Mouse (Mus musculus) bone marrow macrophage, adult 2 months (primary cell): ENCODE results near the gene Zfand3. TPM values are rescaled to one million over a fixed set of nuclear protein-coding genes. Genes with fewer than 3 reads are reported as not detected.

ENCODE experiments used
- H3K27ac ChIP-seq: 2 replicates; pipeline ENCODE4 v1.5.1; 2012; ENCODE audit warnings: low read depth, low read length; ENCODE audit not compliant: insufficient read depth
- H3K4me1 ChIP-seq: 2 replicates; pipeline ENCODE4 v1.6.1; 2012; ENCODE audit warnings: low read length; ENCODE audit not compliant: control insufficient read depth, insufficient read depth
- H3K4me3 ChIP-seq: 2 replicates; pipeline ENCODE4 v1.5.1; 2012; ENCODE audit warnings: mild to moderate bottlenecking, low read length, moderate library complexity; ENCODE audit not compliant: insufficient read depth
- CTCF ChIP-seq: IDR thresholded peaks from 2 replicates; pipeline ENCODE4 v1.5.1; 2012; ENCODE audit warnings: low read depth, mild to moderate bottlenecking, low read length, moderate library complexity
- POLR2A ChIP-seq: IDR thresholded peaks from 2 replicates; pipeline ENCODE4 v1.6.1; 2012; ENCODE audit warnings: mild to moderate bottlenecking, low read depth, low read length, borderline replicate concordance
- polyA plus RNA-seq: library from polyadenylated mRNA; stranded (reverse); fragments of >200 nt; gene quantifications from 2 replicates; pipeline ENCODE4 v1.2.4, GENCODE M21; 2012; ENCODE audit not compliant: missing spikeins, insufficient read depth, insufficient read length

Zfand3 gene
- polyA plus RNA-seq, 1 experiment = 80.4 TPM

DNA sequence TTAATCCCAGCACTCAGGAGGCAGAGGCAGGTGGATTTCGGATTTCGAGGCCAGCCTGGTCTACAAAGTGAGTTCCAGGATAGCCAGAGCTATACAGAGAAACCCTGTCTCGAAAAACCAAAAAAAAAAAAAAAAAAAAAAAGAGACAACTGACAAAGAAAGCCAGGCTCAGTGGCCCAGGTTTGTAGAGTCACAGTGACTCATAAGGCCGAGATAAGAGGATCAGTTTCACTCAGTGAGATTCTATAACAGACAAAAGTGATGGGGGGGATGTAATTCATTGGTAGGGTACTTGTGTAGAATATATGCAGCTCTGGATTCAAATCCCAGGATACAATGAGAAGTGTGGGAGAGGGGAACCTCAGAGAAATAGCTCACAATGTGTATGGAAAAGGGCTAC lies 10.1 kb upstream of the Zfand3 start:
- no peak overlapping the region for H3K27ac ChIP-seq
- H3K4me3 ChIP-seq = no peak overlapping the region
- peaks cover 13% of the 10 kb centered on the region for H3K4me1 ChIP-seq
- TF ChIP-seq CTCF (no peak), POLR2A (no peak)

DNA sequence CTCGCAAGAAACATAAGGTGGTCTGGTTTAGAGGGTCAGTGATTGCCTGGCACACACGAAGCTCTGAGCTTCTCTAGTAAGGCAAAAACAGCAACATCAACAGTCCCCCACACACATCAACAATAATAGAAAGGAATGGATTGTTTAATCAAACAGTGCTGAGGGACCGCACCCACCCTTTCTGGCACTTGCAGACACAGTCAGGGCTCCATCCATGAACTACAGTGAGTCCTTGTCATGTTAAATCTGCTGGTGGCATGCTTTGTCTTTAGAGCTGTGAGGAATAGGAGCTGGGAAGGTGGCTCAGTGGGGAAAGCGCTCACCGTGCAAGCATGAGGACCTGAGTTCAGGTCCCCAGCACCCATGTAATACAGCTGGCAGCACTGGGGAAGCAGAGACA lies 8.5 kb upstream of the Zfand3 start:
- Histone ChIP-seq H3K4me1 (peaks cover 9% of the 10 kb centered on the region), H3K4me3 (no peak overlapping the region), H3K27ac (no peak overlapping the region)
- TF ChIP-seq POLR2A = no peak

DNA sequence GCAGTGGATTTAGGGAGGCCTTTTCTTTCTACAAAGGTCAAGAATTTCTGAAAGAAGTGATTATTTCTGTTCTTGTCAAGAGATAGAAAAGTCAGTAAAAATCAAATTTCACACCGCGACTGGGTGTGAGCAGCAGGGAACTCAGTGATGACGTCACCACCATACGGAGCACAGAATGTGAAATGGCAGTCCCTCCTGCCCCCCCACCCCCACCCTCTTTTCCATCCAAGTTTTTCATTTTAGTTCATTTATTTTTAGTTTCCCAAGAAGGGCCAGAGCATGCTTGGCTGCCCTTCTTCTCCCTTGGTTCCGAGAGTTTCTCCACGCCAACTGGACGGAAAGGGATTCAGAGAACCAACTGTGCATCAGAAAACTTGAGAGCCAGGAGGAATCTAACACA lies 6.8 kb upstream of the Zfand3 start:
- Histone ChIP-seq H3K27ac (no peak overlapping the region), H3K4me3 (no peak overlapping the region)

GRCm38 (mm10) chr17:29998566-29999295 lies 5.8 kb upstream of the Zfand3 start:
- no peak overlapping the region for H3K27ac ChIP-seq
- H3K4me3 ChIP-seq = no peak overlapping the region
- TF ChIP-seq POLR2A = no peak
- no peak for TF ChIP-seq CTCF
- H3K4me1 ChIP-seq = peaks cover 11% of the 10 kb centered on the region

More for the DNA sequence above, 6.8 kb upstream of the Zfand3 start:
- peaks cover 6% of the 10 kb centered on the region for H3K4me1 ChIP-seq
- TF ChIP-seq CTCF (no peak), POLR2A (no peak)

GRCm38 (mm10) chr17:30005103-30005443 lies 540 bp downstream of the Zfand3 start:
- no peak overlapping the region for H3K27ac ChIP-seq
- H3K4me1 ChIP-seq = peaks cover 32% of the 10 kb centered on the region
- peak overlapping the region; percentile 96 for H3K4me3 ChIP-seq
- no peak for TF ChIP-seq POLR2A

- TF ChIP-seq POLR2A (no peak), CTCF (no peak)
- Histone ChIP-seq H3K4me3 (peak overlapping the region; percentile 96), H3K4me1 (peaks cover 37% of the 10 kb centered on the region), H3K27ac (peak overlapping the region; percentile 70)
Observed at GRCm38 (mm10) chr17:30005451-30005941, 963 bp downstream of the Zfand3 start.

DNA sequence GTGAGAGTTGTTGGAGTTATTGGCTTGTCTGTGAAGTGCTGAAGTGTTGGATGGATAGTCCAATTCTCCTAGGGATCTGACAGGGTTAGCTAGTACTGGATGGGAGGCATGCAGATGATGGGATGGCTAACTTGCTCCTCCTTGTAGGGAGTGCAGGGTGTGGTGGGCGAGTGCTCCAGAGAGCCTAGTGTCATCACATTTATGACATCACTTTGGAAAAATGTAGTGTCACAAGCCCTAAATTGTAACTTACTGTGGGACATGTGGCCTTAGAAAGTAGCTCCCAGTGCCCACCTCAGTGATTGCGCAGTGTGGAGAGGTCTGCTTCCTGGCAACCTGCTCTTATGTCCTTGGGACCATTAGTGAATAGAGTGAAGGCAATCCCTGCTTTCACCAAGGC lies 2.3 kb downstream of the Zfand3 start:
- no peak overlapping the region for H3K4me3 ChIP-seq
- H3K27ac ChIP-seq = no peak overlapping the region

GRCm38 (mm10) chr17:30007883-30008282 lies 3.4 kb downstream of the Zfand3 start:
- Histone ChIP-seq H3K4me1 (peaks cover 34% of the 10 kb centered on the region), H3K27ac (no peak overlapping the region), H3K4me3 (no peak overlapping the region)
- TF ChIP-seq POLR2A (no peak), CTCF (no peak)

More for the DNA sequence above, 2.3 kb downstream of the Zfand3 start:
- TF ChIP-seq POLR2A (no peak), CTCF (no peak)
- peaks cover 34% of the 10 kb centered on the region for H3K4me1 ChIP-seq

- H3K4me1 ChIP-seq = peaks cover 31% of the 10 kb centered on the region
- no peak overlapping the region for H3K4me3 ChIP-seq
- TF ChIP-seq POLR2A = no peak
- no peak for TF ChIP-seq CTCF
- H3K27ac ChIP-seq = no peak overlapping the region
Observed at GRCm38 (mm10) chr17:30008392-30008791, 3.9 kb downstream of the Zfand3 start.

DNA sequence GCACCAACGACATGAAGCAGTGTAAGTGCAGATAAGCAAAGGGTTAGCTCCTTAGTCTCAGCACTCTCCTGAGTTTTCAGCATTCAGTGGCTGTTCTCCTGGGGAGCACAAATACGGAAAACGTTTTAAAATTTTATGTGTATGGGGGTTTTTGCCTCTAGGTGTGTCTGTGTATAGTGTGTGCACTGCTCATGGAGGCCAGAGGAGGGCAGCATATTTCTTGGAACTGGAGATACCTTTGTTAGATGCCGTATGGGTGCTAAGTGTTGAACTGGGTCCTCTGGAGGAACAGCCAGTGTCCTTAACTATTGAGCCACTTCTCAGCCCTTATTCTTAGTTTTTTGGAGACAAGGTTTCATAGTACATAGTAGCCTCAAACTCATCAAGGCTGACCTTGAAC lies 10.1 kb downstream of the Zfand3 start:
- Histone ChIP-seq H3K4me1 (peaks cover 10% of the 10 kb centered on the region), H3K27ac (no peak overlapping the region), H3K4me3 (no peak overlapping the region)
- TF ChIP-seq POLR2A = no peak
- no peak for TF ChIP-seq CTCF
